Mouse (Mus musculus): ENCODE measurements around the gene Pomt2.
A peak's percentile ranks its signal among the peaks of the same experiment; 100 is the strongest.

Pomt2 gene

DNA sequence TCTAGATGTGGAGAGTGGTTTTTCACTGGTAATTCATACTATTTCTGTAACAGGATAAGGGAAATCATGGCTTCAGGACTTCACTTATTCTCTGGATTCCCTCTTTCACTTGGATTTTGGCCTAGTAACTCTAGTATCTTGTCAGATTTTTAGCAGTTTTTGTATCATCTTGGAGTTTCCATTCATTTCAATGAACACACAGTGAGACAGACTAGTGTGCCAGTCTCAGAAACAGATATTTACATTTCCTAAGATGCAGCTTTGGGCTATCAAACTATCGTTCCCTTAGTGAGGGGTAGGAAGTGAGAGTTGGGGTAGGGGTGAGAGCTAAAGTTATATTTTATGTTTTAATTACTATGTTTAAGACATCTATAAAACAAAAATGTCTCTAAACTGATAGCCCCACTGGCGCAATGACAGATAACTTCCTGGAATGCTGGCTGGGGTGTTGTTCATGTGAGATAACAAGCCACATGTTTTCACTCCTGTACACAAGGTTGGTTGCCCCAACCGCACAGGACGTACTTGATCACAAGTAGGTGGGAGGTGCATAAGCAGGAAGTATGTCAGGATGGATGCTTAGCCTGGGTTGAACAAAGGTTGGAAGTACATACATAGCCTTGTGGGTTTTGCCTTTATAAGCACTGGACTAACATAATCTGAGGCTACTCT, 25.7 kb downstream of the Pomt2 start:
- no peak for DNase-seq

DNA sequence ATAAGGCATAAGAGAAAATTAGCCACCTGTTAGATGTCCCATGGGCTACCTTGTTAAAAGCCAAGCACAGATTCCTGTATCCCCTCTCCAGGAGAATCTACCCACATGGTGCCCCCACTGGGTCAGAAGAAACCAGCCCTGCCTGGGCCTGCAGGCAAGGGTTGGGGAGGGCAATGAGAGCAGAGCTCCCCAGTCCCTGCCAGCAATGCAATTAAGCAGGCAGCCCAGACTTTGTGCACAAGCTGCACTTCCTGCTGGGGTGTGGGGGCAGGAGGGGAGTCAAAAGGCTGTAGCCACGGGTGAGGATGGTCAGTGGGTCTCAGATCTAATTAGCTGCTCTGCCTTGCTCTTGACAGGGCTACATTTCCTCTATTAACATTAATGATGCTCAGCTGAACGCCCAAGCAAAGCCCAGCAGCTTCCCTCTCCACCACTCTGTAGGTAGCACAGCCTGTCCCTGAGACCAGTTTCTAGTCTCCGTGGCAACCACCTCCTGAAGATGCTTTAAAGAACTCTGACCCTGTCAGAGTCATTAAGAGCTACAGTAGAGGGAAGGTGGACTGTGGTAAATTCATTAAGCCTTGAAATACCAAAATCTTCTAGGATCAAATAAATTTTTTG, 40.3 kb downstream of the Pomt2 start:
- no peak for DNase-seq

- DNase-seq: no peak
These were observed 43.0 kb downstream of the Pomt2 start for GRCm38 (mm10) chr12:87104796-87105195.

DNA sequence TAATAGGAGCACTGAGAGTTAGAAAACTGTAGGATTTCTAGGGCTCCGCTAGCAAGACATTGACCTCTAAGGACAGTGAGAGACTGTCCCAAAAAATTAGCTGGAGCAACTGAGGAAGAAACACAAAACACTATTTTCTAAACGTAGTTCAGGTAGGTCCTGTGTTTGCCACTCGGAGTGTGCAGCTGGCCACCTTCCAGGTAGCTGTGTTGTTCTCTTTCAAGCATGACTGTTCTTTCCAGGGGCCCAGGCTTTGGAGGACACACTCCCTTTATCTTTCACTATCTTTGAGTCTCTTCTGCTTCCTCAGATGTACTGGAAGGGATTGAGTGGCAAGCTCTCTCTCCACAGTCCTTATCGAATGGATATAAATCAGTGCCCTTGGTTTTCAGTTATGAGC, 44.3 kb downstream of the Pomt2 start:
- no peak for DNase-seq

GRCm38 (mm10) chr12:87102165-87102631, 45.6 kb downstream of the Pomt2 start, which contains the start of gene Ngb:
Gene Ngb (minus strand): TSS chr12:87102539.
- DNase-seq: no peak

GRCm38 (mm10) chr12:87100331-87100730, 47.4 kb downstream of the Pomt2 start:
- DNase-seq: no peak

DNA sequence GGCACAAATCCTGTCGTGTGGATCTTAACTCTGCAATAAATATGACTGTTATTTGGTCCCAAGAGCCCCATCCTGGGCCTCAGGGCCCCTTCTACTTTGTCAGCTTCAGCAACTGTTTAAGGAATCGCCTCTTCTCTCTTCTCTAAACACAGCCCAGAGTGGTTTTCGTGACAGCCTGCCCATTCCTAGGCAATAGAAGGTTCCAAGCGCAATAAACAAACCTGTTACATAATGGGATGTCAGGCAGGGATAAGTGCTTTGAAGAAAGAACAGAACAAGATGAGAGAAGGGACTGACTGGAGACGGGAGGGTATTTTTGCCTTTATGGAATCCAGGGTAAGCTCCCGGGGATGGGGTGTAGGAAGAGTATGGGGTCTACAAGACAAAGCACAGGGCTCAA, 54.1 kb downstream of the Pomt2 start:
- DNase-seq: no peak

DNA sequence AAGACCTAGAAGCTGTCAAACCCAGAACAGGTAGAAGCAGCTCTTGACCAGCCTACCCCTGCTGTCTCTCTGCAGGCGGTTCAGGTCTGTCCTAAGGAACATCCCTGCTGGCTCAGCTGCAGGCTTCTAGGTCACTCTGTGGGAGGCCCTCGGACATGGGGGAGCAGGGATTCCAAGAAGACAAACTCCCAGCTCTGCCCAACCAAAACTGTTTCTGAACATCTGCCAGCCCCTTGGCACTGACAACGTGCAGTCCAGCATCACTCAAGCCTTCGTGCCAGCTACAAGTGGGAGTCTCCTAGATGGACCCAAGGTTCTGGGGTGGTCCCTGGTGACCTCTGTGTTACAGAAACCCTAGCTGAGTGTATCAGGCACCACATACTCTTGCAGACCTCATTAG, 54.5 kb downstream of the Pomt2 start:
- no peak for DNase-seq

DNA sequence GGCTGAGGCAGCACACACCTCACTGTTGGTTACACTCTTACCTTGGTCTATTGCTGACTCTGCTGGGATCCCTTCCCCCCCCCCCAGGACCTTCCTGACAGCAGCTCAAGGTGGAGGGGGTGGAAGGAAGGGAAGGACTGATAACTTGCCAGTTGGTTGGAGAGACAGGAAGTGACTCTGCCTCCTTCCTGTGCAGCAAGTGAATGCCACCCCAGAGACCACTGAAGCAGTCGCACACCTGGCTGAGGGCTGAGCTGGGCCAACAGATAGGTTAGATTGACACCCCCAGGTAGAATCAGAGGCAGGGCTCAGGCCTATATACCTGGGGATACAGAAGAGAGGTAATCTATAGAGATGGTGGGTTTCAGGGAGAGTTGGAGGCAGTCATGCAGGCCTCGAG, 55.9 kb downstream of the Pomt2 start:
- no peak for DNase-seq

DNA sequence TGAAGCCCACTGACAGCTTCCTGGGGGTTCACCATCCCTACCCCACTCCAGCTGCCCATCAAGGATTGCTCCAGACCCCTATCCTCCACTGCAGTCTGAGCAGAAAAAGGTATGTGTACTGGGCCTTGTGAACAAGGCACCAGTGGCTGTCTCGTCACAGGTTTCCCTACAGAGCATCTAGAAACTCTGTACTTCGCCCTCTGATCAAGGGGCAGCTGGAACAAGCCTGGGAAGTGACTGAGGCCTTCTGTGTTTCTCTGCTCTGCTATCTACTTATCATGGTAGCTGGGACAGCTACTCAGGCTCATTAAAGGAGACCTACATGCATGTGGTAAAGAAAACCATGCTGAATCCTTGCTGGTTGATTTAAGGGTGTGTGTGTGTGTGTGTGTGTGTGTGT, 58.1 kb downstream of the Pomt2 start:
- DNase-seq: no peak

- no peak for DNase-seq
These were observed 58.5 kb downstream of the Pomt2 start for GRCm38 (mm10) chr12:87089255-87089654.

- no peak for DNase-seq
These were observed 59.4 kb downstream of the Pomt2 start for GRCm38 (mm10) chr12:87088331-87088730.

DNA sequence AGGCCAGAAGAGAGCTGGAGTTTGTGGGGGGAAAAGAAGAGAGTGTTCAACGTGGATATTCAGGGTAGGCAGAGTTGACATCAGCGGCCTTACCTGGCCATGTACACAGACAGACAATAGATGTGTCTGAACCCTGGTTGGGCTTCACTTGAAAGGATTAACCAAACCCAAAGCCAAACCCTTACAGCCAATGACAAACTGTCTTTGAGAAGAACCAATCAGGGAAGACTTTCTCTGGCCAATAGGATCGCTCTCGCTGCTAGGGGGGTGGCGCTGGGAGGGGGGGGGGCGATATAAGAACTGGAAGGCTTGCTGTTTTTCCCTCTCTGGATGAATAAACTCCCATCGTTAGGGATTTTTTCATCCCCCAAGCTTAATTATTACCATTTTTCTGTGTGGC, 60.5 kb downstream of the Pomt2 start:
- DNase-seq: no peak

GRCm38 (mm10) chr12:87082797-87083196, 65.0 kb downstream of the Pomt2 start:
- DNase-seq: no peak

DNA sequence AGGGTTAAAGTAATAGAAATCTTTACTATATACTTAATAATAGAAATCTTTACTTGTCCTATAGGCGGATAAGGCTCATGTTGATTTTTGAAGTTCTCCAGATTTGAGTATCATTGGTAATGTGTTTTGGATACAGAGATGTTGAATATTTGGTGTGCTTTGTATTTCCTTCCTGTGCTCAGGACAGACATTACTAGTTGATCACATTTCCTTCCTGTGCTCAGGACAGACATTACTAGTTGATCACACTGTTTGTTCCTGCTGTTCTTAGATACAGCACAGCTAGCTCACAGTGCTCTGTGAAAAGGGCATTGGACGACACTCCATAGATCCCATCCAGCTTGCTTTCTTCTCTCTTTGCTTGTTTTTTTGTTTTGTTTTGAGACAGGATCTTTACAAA, 71.2 kb downstream of the Pomt2 start:
- no peak for DNase-seq

DNA sequence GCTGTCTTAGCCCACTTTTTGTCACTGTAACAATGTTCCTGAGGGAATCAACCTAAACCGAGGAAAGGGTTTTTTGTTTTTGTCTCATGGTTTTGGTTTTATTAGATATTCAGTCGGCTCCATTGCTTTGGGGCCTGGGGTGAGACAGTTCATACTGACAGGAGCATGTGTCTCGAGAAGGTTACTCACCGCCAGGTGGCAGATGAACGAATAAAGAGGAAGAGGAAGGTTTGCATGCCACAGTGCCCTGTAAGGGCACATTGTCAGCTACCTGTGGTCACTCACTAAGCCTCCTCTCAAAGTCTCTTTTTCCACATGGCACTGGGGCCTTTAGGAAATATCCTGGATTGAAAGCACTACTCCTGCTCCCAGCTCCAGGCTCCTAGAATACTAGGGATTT, 77.2 kb downstream of the Pomt2 start:
- no peak for DNase-seq

GRCm38 (mm10) chr12:87066429-87066828, 81.3 kb downstream of the Pomt2 start:
- peak; percentile 55 for DNase-seq

- DNase-seq: no peak
These were observed 82.3 kb downstream of the Pomt2 start for GRCm38 (mm10) chr12:87065446-87065845.

DNA sequence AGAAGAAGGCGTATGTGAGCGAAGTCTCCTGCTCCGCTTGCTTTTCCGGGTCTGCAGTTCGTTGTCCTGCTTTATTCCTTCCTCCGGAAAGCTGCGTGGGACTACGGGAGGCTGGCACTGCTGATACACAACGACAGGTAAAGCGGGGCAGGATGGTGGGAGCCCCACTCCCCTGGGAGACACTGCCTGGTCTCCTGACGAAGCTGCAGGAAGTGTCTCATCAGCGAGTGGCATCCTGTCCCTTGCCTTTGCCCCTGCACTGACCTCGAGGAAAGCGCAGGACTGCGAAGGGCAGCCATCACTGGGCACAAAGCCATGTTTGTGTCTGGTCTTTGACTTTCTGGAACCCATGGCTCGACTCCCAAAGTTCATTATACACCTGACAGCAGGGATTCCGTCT, 90.7 kb downstream of the Pomt2 start:
- no peak for DNase-seq
